26 mouse cellular contexts compared by ENCODE assay signal in the genomic region with DNA sequence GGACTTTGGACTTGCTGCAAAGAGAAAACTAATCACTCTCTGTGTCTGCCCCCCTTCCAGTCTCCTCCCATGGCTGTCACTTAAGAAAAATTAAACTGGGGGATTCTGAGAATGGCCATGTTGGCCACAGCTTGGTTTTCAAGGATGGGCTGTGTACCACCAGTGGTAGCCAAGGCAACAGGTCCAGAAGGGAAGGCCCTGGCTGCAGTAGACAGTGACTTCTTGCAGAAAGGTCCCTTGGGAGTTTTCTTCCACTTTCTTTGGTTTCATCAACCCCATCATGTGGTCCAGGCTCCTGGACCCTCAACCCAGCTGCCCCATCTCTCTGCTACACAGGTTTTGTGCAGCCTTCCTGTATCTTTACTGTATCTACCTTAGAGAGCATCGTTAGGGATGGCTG. TPM values are rescaled to one million over a fixed set of nuclear protein-coding genes. Genes with fewer than 3 reads are reported as not detected.
A peak's percentile ranks its signal among the peaks of the same experiment; 100 is the strongest.
DNase-seq lines count a peak whose midpoint lies in the region; ATAC-seq and TF ChIP-seq lines count a peak whose summit lies in the region.
"Had no signal": no experiment of that assay in that cellular context is flagged by ENCODE, and none has a peak within 500 bp of the region (broad histone marks: within the 10 kb centered on the region; RNA-seq: fewer than 3 reads in every experiment).

No protein-coding gene starts in this region.

- H3K9ac ChIP-seq in forebrain, embryonic 12.5 days, result no peak overlapping the region
- no peak overlapping the region for H3K9ac ChIP-seq in forebrain, postnatal 0 days
- H3K9ac ChIP-seq in hindbrain, postnatal 0 days (replicated peaks; ENCODE audit: low read length), result no peak overlapping the region
- H3K9ac ChIP-seq in hindbrain, embryonic 11.5 days (ENCODE audit: low read depth, low read length), result no peak overlapping the region
- H3K9ac ChIP-seq in intestine, postnatal 0 days (ENCODE audit: low read depth, low read length), result no peak overlapping the region

- no peak overlapping the region for H3K4me3 ChIP-seq in forebrain, embryonic 12.5 days (replicated peaks)
- no peak overlapping the region for H3K4me3 ChIP-seq in forebrain, postnatal 0 days (ENCODE audit: low read depth, low read length)
- no peak overlapping the region for H3K4me3 ChIP-seq in hindbrain, postnatal 0 days (ENCODE audit: low read length)
- no peak overlapping the region for H3K4me3 ChIP-seq in hindbrain, embryonic 11.5 days (ENCODE audit: low read depth, low read length)
- H3K4me3 ChIP-seq in intestine, postnatal 0 days (ENCODE audit: low read depth, low read length), result no peak overlapping the region
- H3K4me3 ChIP-seq: heart, adult 2 months; hindbrain, embryonic 10.5 days; layer of hippocampus, adult 2 months; limb, embryonic 10.5 days; midbrain, embryonic 12.5 days had no signal

- peaks cover 15% of the 10 kb centered on the region for H3K4me1 ChIP-seq in forebrain, embryonic 12.5 days
- H3K4me1 ChIP-seq in forebrain, postnatal 0 days (ENCODE audit: insufficient read depth), result no peaks in the 10 kb centered on the region
- H3K4me1 ChIP-seq in hindbrain, postnatal 0 days (ENCODE audit: insufficient read depth, low read length), result no peaks in the 10 kb centered on the region
- H3K4me1 ChIP-seq in hindbrain, embryonic 11.5 days (replicated peaks; ENCODE audit: control insufficient read depth, insufficient read depth, low read length), result no peaks in the 10 kb centered on the region
- no peaks in the 10 kb centered on the region for H3K4me1 ChIP-seq in intestine, postnatal 0 days (replicated peaks; ENCODE audit: control insufficient read depth, insufficient read depth, low read length)

- 0 out of 2 replicates have a peak overlapping the region, but pooled peaks have one; percentile 8 for H3K27ac ChIP-seq in forebrain, embryonic 12.5 days
- no peak overlapping the region for H3K27ac ChIP-seq in forebrain, postnatal 0 days (ENCODE audit: low read depth, low read length)
- no peak overlapping the region for H3K27ac ChIP-seq in hindbrain, postnatal 0 days
- H3K27ac ChIP-seq in hindbrain, embryonic 11.5 days (ENCODE audit: low read depth, low read length), result no peak overlapping the region
- peak overlapping the region; percentile 50; the same call in 1 of the 2 replicates for H3K27ac ChIP-seq in intestine, postnatal 0 days (ENCODE audit: low read depth, low read length)
- H3K27ac ChIP-seq: embryonic facial prominence, embryonic 10.5 days; heart, adult 2 months; layer of hippocampus, adult 2 months; limb, embryonic 10.5 days; midbrain, embryonic 12.5 days had no signal

- no peak for DNase-seq in forebrain, postnatal 0 days
- peak; percentile 20 for DNase-seq in hindbrain, postnatal 0 days (ENCODE audit: low spot score)
- DNase-seq in hindbrain, embryonic 11.5 days (ENCODE audit: low spot score), result no peak
- no peak for DNase-seq in liver
- DNase-seq in B cell, adult 2 months, result no peak
- DNase-seq: cerebellum, adult 11 months; cerebellum, adult 9-11 months; right cerebral cortex, postnatal 14 days had no signal

- no peak for TF ChIP-seq CTCF in forebrain, postnatal 0 days (IDR thresholded peaks at IDR 0.05; ENCODE audit: low read depth)
- no peak for TF ChIP-seq CTCF in hindbrain, postnatal 0 days (IDR thresholded peaks at IDR 0.05; ENCODE audit: low read depth)
- TF ChIP-seq CTCF in intestine, postnatal 0 days (IDR thresholded peaks at IDR 0.05; ENCODE audit: low read depth), result no peak

- H3K9me3 ChIP-seq in forebrain, embryonic 12.5 days, result no peaks in the 10 kb centered on the region
- H3K9me3 ChIP-seq in forebrain, postnatal 0 days (ENCODE audit: low read length), result no peaks in the 10 kb centered on the region
- H3K9me3 ChIP-seq in hindbrain, postnatal 0 days (ENCODE audit: low read length), result no peaks in the 10 kb centered on the region
- H3K9me3 ChIP-seq in hindbrain, embryonic 11.5 days (ENCODE audit: control insufficient read depth, low read length), result no peaks in the 10 kb centered on the region
- no peaks in the 10 kb centered on the region for H3K9me3 ChIP-seq in intestine, postnatal 0 days (ENCODE audit: control insufficient read depth)
- H3K9me3 ChIP-seq: embryonic facial prominence, embryonic 10.5 days; G1E; hindbrain, embryonic 10.5 days; limb, embryonic 10.5 days; midbrain, embryonic 12.5 days had no signal

- no peak overlapping the region for H3K4me2 ChIP-seq in forebrain, embryonic 12.5 days
- H3K4me2 ChIP-seq in forebrain, postnatal 0 days (ENCODE audit: low read depth), result no peak overlapping the region
- H3K4me2 ChIP-seq in hindbrain, postnatal 0 days (ENCODE audit: low read depth, low read length), result no peak overlapping the region
- no peak overlapping the region for H3K4me2 ChIP-seq in hindbrain, embryonic 11.5 days (replicated peaks; ENCODE audit: low read depth, low read length)
- H3K4me2 ChIP-seq in intestine, postnatal 0 days (replicated peaks; ENCODE audit: low read depth), result peak overlapping the region; percentile 21; the same call in 1 of the 2 replicates
- H3K4me2 ChIP-seq: midbrain, embryonic 12.5 days had no signal

- ATAC-seq in forebrain, embryonic 12.5 days (ENCODE audit: low FRiP score), result no peak
- no peak for ATAC-seq in forebrain, postnatal 0 days
- no peak for ATAC-seq in hindbrain, postnatal 0 days
- no peak for ATAC-seq in hindbrain, embryonic 11.5 days (ENCODE audit: low FRiP score)
- peak; percentile 3; the same call in 1 of the 2 replicates for ATAC-seq in intestine, postnatal 0 days
- ATAC-seq: forebrain, embryonic 14.5 days; Patski had no signal

- H3K27me3 ChIP-seq in forebrain, embryonic 12.5 days, result 0 out of 2 replicates have a peak, but pooled peaks cover 8% of the 10 kb centered on the region
- H3K27me3 ChIP-seq in forebrain, postnatal 0 days (ENCODE audit: insufficient read depth, low read length), result no peaks in the 10 kb centered on the region
- no peaks in the 10 kb centered on the region for H3K27me3 ChIP-seq in hindbrain, postnatal 0 days (ENCODE audit: insufficient read depth, low read length)
- H3K27me3 ChIP-seq in hindbrain, embryonic 11.5 days (ENCODE audit: control insufficient read depth, insufficient read depth, low read length), result peaks cover 2% of the 10 kb centered on the region; the same call in 1 of the 2 replicates
- no peaks in the 10 kb centered on the region for H3K27me3 ChIP-seq in intestine, postnatal 0 days (replicated peaks; ENCODE audit: control insufficient read depth, insufficient read depth, low read length)
- H3K27me3 ChIP-seq: Patski had no signal

- peaks cover 3% of the 10 kb centered on the region; the same call in 1 of the 2 replicates for H3K36me3 ChIP-seq in forebrain, embryonic 12.5 days (replicated peaks)
- peaks cover 63% of the 10 kb centered on the region for H3K36me3 ChIP-seq in forebrain, postnatal 0 days (ENCODE audit: insufficient read depth)
- H3K36me3 ChIP-seq in hindbrain, postnatal 0 days (ENCODE audit: insufficient read depth, low read length), result peaks cover 12% of the 10 kb centered on the region; the same call in 1 of the 2 replicates
- no peaks in the 10 kb centered on the region for H3K36me3 ChIP-seq in hindbrain, embryonic 11.5 days (ENCODE audit: control insufficient read depth, insufficient read depth, low read length)
- no peaks in the 10 kb centered on the region for H3K36me3 ChIP-seq in intestine, postnatal 0 days (ENCODE audit: control insufficient read depth, insufficient read depth)
- H3K36me3 ChIP-seq: embryonic facial prominence, embryonic 10.5 days; G1E; hindbrain, embryonic 10.5 days; limb, embryonic 10.5 days had no signal

- WGBS in forebrain, embryonic 12.5 days, result 59% methylated on average over 1 of the region's 1 CpGs
- WGBS in forebrain, postnatal 0 days, result 50% methylated on average over 1 of the region's 1 CpGs
- WGBS in hindbrain, postnatal 0 days, result 71% methylated on average over 1 of the region's 1 CpGs
- 73% methylated on average over 1 of the region's 1 CpGs for WGBS in hindbrain, embryonic 11.5 days
- WGBS in intestine, postnatal 0 days, result 48% methylated on average over 1 of the region's 1 CpGs

RNA-seq across cellular contexts. Expression of gene Usp30, which starts 24.4 kb away (rescaled TPM):
- polyA plus RNA-seq in forebrain, embryonic 12.5 days (2016; fragmentation: Nextera tagmentation; extraction: Ambion mirVana), result 15.8 and 16.9 TPM in 2 replicates
- total RNA-seq in forebrain, postnatal 0 days (2014; rRNA removed), result 28.5 and 47.7 TPM in 2 replicates
- polyA plus RNA-seq in forebrain, postnatal 0 days (2015; fragmentation: Nextera tagmentation; extraction: Ambion mirVana), result 14.4 and 18.0 TPM in 2 replicates
- total RNA-seq in hindbrain, postnatal 0 days (2014; rRNA removed), result 47.2 and 54.9 TPM in 2 replicates
- 17.6 and 18.0 TPM in 2 replicates for polyA plus RNA-seq in hindbrain, postnatal 0 days (2015; fragmentation: Nextera tagmentation; extraction: Ambion mirVana)
- 11.0 and 11.1 TPM in 2 replicates for polyA plus RNA-seq in hindbrain, embryonic 11.5 days (2014; fragmentation: Nextera tagmentation; extraction: Ambion mirVana)
- 5.5 and 5.8 TPM in 2 replicates for polyA plus RNA-seq in intestine, postnatal 0 days (2015; fragmentation: Nextera tagmentation; extraction: Ambion mirVana)

RNA-seq across cellular contexts. Expression of gene Dao, which starts 37.4 kb away (rescaled TPM):
- polyA plus RNA-seq in forebrain, embryonic 12.5 days (2016; fragmentation: Nextera tagmentation; extraction: Ambion mirVana), result not detected in 2 replicates
- not detected in 2 replicates for total RNA-seq in forebrain, postnatal 0 days (2014; rRNA removed)
- not detected in 2 replicates for polyA plus RNA-seq in forebrain, postnatal 0 days (2015; fragmentation: Nextera tagmentation; extraction: Ambion mirVana)
- total RNA-seq in hindbrain, postnatal 0 days (2014; rRNA removed), result 0.84 TPM in 1 of 2 replicates, not detected in the other
- 0.14 TPM in 1 of 2 replicates, not detected in the other for polyA plus RNA-seq in hindbrain, postnatal 0 days (2015; fragmentation: Nextera tagmentation; extraction: Ambion mirVana)
- polyA plus RNA-seq in hindbrain, embryonic 11.5 days (2014; fragmentation: Nextera tagmentation; extraction: Ambion mirVana), result not detected in 2 replicates
- polyA plus RNA-seq in intestine, postnatal 0 days (2015; fragmentation: Nextera tagmentation; extraction: Ambion mirVana), result 18.2 and 23.2 TPM in 2 replicates
- total RNA-seq: common myeloid progenitor, adult 5-6 weeks; G1E; gastrocnemius, postnatal 14 days; heart, adult 2 months; heart, postnatal 10 days; layer of hippocampus, adult 2 months; layer of hippocampus, postnatal 25 days; liver, adult 2 months had no signal
- polyA plus RNA-seq: embryonic facial prominence, embryonic 10.5 days; forebrain, embryonic 14.5 days; G1E; heart, adult 2 months; hindbrain, embryonic 10.5 days; limb, embryonic 10.5 days; liver, adult 2 months; lung, postnatal 0 days; midbrain, embryonic 12.5 days; neural tube, embryonic 11.5 days had no signal

RNA-seq across cellular contexts. Expression of gene Ssh1, which starts 47.2 kb away (rescaled TPM):
- 19.0 and 19.9 TPM in 2 replicates for polyA plus RNA-seq in forebrain, embryonic 12.5 days (2016; fragmentation: Nextera tagmentation; extraction: Ambion mirVana)
- total RNA-seq in forebrain, postnatal 0 days (2014; rRNA removed), result 7.9 and 11.5 TPM in 2 replicates
- polyA plus RNA-seq in forebrain, postnatal 0 days (2015; fragmentation: Nextera tagmentation; extraction: Ambion mirVana), result 8.2 and 10.4 TPM in 2 replicates
- total RNA-seq in hindbrain, postnatal 0 days (2014; rRNA removed), result 12.4 and 14.5 TPM in 2 replicates
- 9.7 and 11.6 TPM in 2 replicates for polyA plus RNA-seq in hindbrain, postnatal 0 days (2015; fragmentation: Nextera tagmentation; extraction: Ambion mirVana)
- polyA plus RNA-seq in hindbrain, embryonic 11.5 days (2014; fragmentation: Nextera tagmentation; extraction: Ambion mirVana), result 27.9 and 30.3 TPM in 2 replicates
- polyA plus RNA-seq in intestine, postnatal 0 days (2015; fragmentation: Nextera tagmentation; extraction: Ambion mirVana), result 5.1 TPM in 2 replicates

RNA-seq across cellular contexts. Expression of gene Svop, which starts 50.5 kb away (rescaled TPM):
- polyA plus RNA-seq in forebrain, embryonic 12.5 days (2016; fragmentation: Nextera tagmentation; extraction: Ambion mirVana), result 40.2 and 45.7 TPM in 2 replicates
- 153 and 177 TPM in 2 replicates for total RNA-seq in forebrain, postnatal 0 days (2014; rRNA removed)
- polyA plus RNA-seq in forebrain, postnatal 0 days (2015; fragmentation: Nextera tagmentation; extraction: Ambion mirVana), result 89.7 and 97.5 TPM in 2 replicates
- total RNA-seq in hindbrain, postnatal 0 days (2014; rRNA removed), result 159 and 173 TPM in 2 replicates
- 73.8 and 81.3 TPM in 2 replicates for polyA plus RNA-seq in hindbrain, postnatal 0 days (2015; fragmentation: Nextera tagmentation; extraction: Ambion mirVana)
- 26.7 and 29.6 TPM in 2 replicates for polyA plus RNA-seq in hindbrain, embryonic 11.5 days (2014; fragmentation: Nextera tagmentation; extraction: Ambion mirVana)
- 1.4 and 1.5 TPM in 2 replicates for polyA plus RNA-seq in intestine, postnatal 0 days (2015; fragmentation: Nextera tagmentation; extraction: Ambion mirVana)
- total RNA-seq: common myeloid progenitor, adult 5-6 weeks; gastrocnemius, postnatal 14 days; heart, adult 2 months; heart, postnatal 10 days; liver, adult 2 months had no signal
- polyA plus RNA-seq: G1E; liver, adult 2 months; lung, postnatal 0 days had no signal

Comparison
In these comparisons a context has a peak if more than half of its experiments do, and no peak if none do; other contexts are left out.
1. H3K27ac ChIP-seq: peak in forebrain, embryonic 12.5 days (single experiment) and intestine, postnatal 0 days (single experiment); none in forebrain, postnatal 0 days (single experiment), hindbrain, postnatal 0 days (single experiment) and hindbrain, embryonic 11.5 days (single experiment).
2. RNA of gene Dao, which starts 37.4 kb away (polyA plus RNA-seq): 18.2 to 23.2 TPM in intestine, postnatal 0 days; 0.14 TPM in hindbrain, postnatal 0 days, not detected in forebrain, embryonic 12.5 days, not detected in forebrain, postnatal 0 days and not detected in hindbrain, embryonic 11.5 days; every median in the first group is over 10 times any median in the second.